In genomic region chr1:187758546-187758945, GRCm38 (mm10) we compare ENCODE assay signal across 23 mouse cellular contexts.
"Had no signal": no experiment of that assay in that cellular context is flagged by ENCODE, and none has a peak within 500 bp of the region (broad histone marks: within the 10 kb centered on the region; RNA-seq: fewer than 3 reads in every experiment).

No protein-coding gene starts in this region.

- DNase-seq: layer of hippocampus, adult 9-11 months; liver; liver, postnatal 0 days; lung, embryonic 14.5 days; right cerebral cortex, adult 18-20 months; right cerebral cortex, postnatal 14 days; spleen, adult 18-20 months; thymus, adult 2 months; thymus, postnatal 25 days had no signal

- H3K27ac ChIP-seq: hindbrain, postnatal 0 days; layer of hippocampus, adult 2 months; limb, embryonic 10.5 days; limb, embryonic 13.5 days; liver, embryonic 14.5 days; macrophage; midbrain, embryonic 12.5 days; midbrain, embryonic 15.5 days; neural tube, embryonic 12.5 days; neural tube, embryonic 15.5 days; stomach, embryonic 15.5 days had no signal

- H3K4me2 ChIP-seq: limb, embryonic 13.5 days; lung, embryonic 14.5 days; midbrain, embryonic 12.5 days; midbrain, embryonic 15.5 days; neural tube, embryonic 12.5 days; neural tube, embryonic 15.5 days; stomach, embryonic 15.5 days had no signal

- H3K4me3 ChIP-seq: layer of hippocampus, adult 2 months; limb, embryonic 10.5 days; limb, embryonic 13.5 days; midbrain, embryonic 12.5 days; midbrain, embryonic 15.5 days; neural tube, embryonic 12.5 days; neural tube, embryonic 15.5 days; stomach, embryonic 15.5 days had no signal

- H3K36me3 ChIP-seq: limb, embryonic 10.5 days; limb, embryonic 13.5 days; midbrain, embryonic 12.5 days; midbrain, embryonic 15.5 days; neural tube, embryonic 12.5 days; neural tube, embryonic 15.5 days; stomach, embryonic 15.5 days had no signal

- H3K4me1 ChIP-seq: limb, embryonic 13.5 days; midbrain, embryonic 15.5 days; neural tube, embryonic 12.5 days; stomach, embryonic 15.5 days had no signal

- ATAC-seq: hindbrain, postnatal 0 days; inflammation-experienced regulatory T-cells, adult 6 months; intestine, embryonic 16.5 days; liver, postnatal 0 days; lung, postnatal 0 days; midbrain, embryonic 15.5 days had no signal

- H3K9me3 ChIP-seq: limb, embryonic 10.5 days; limb, embryonic 13.5 days; midbrain, embryonic 12.5 days; midbrain, embryonic 15.5 days; neural tube, embryonic 12.5 days; neural tube, embryonic 15.5 days; stomach, embryonic 15.5 days had no signal

- H3K27me3 ChIP-seq: limb, embryonic 13.5 days; midbrain, embryonic 12.5 days; midbrain, embryonic 15.5 days; neural tube, embryonic 12.5 days; neural tube, embryonic 15.5 days; stomach, embryonic 15.5 days had no signal

- H3K9ac ChIP-seq: limb, embryonic 13.5 days; liver, embryonic 14.5 days; liver, postnatal 0 days; lung, embryonic 14.5 days; midbrain, embryonic 12.5 days; midbrain, embryonic 15.5 days; neural tube, embryonic 12.5 days; neural tube, embryonic 15.5 days; stomach, embryonic 15.5 days had no signal
